Mouse (Mus musculus): ENCODE measurements around the gene Mas1. TPM values are rescaled to one million over a fixed set of nuclear protein-coding genes. Genes with fewer than 3 reads are reported as not detected.

Gene Mas1
- polyA plus RNA-seq, 1 experiment from 2014 or later = 0.41 TPM

- H3K4me2 ChIP-seq (replicated peaks) = no peak overlapping the region
- H3K4me1 ChIP-seq = peaks cover 4% of the 10 kb centered on the region; the same call in 1 of the 2 replicates
- H3K27me3 ChIP-seq = no peaks in the 10 kb centered on the region
- H3K9me3 ChIP-seq (replicated peaks) = 0 out of 2 replicates have a peak, but pooled peaks cover 4% of the 10 kb centered on the region
- no peak overlapping the region for H3K27ac ChIP-seq
- no peak overlapping the region for H3K4me3 ChIP-seq
- no peak overlapping the region for H3K9ac ChIP-seq
- ATAC-seq (ENCODE audit: low FRiP score) = no peak
- 91% methylated on average over 6 of the region's 6 CpGs for WGBS
- no peaks in the 10 kb centered on the region for H3K36me3 ChIP-seq
These were observed 59.1 kb downstream of the Mas1 start for GRCm38 (mm10) chr17:12808851-12809250.

DNA sequence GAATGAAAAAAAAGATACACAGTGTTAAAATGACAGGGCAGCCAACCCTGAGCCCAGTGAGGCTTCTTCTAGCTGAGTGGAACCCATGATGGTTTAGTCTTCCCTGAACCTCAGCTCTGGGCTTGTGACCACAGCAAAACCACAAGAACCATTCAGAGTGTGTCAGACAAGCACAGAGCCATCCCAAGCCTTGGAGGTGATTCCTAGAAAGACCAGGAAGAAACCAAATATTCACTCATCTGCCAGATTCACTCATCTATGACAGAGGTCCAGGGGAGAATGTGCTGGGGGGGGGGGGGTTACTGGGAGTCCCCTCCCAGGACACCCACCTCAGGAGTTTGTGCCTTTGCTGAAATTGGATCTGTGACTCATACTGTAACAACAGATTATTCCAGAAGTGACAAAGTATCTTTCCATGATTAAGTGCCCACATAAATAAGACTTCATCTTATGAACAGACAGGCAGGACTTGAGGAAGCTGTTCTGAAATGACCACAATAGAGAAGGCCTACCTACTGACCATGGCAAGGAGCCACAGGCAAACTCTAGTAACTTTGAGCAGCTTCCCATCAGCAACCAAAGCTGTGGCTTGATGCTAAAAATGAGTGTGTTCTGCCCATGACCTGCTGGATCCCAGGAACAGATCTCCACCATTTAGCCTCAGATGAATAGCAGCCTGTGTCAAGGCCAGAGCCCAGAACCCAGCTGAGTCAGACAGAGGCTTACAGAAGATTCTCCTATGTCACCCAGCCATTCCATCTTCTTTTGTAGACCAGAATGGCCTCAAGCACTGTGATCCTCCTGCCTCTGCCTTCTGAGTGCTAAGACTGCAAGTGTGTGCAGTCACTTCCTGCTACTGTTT, 63.1 kb downstream of the Mas1 start:
- Histone ChIP-seq H3K9ac (no peak overlapping the region), H3K4me1 (no peaks in the 10 kb centered on the region), H3K4me3 (no peak overlapping the region), H3K27ac (no peak overlapping the region), H3K4me2 (replicated peaks) (no peak overlapping the region), H3K36me3 (no peaks in the 10 kb centered on the region), H3K27me3 (no peaks in the 10 kb centered on the region), H3K9me3 (replicated peaks) (no peaks in the 10 kb centered on the region)
- ATAC-seq (ENCODE audit: low FRiP score) = no peak

GRCm38 (mm10) chr17:12801861-12802540, 65.9 kb downstream of the Mas1 start:
- Histone ChIP-seq H3K4me2 (replicated peaks) (no peak overlapping the region), H3K4me3 (no peak overlapping the region), H3K9ac (no peak overlapping the region), H3K36me3 (no peaks in the 10 kb centered on the region), H3K4me1 (no peaks in the 10 kb centered on the region), H3K27me3 (no peaks in the 10 kb centered on the region), H3K9me3 (replicated peaks) (no peaks in the 10 kb centered on the region), H3K27ac (no peak overlapping the region)
- WGBS = 47% methylated on average over 9 of the region's 9 CpGs
- ATAC-seq (ENCODE audit: low FRiP score) = no peak

DNA sequence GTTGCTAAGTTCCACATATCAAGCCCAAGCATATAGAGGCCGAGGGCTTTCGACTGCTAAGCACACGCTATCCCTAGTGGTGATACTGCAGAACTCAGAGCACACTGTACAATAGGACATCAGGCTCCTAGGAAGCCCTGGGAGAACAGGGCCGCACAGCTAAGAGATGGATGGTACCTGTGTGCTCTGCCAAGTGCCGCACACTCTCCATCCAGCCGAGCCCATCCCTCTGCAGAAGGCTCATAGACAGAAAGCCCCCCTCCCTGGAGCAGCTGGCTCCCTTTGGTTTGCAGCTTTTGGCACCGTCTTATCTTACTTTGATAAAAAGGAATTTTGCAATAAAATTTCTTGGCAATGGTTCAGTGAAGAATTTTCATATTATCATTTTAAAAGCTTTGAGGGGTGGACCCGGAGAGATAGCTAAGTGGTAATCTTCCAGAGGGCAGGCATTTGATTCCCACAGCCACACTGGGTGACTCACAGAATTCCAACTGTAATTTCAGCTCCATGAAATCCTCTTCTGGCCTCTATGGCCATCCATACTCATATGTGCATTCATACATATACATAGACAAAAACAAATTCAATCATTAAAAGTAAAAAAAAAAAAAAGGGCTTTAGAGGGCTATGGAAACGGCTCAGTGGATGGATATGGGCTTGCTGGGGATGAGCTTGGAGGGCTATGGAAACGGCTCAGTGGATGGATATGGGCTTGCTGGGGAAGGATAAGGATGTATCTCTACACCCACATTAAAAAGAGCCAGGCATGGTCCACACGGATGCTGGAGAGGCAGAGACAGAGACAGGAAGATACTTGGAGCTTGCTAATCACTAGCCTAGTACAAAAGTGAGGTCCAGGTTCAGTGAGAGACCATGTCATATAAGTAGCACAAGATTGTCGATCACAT, 68.3 kb downstream of the Mas1 start:
- no peak for ATAC-seq (ENCODE audit: low FRiP score)
- 89% methylated on average over 12 of the region's 12 CpGs for whole genome bisulfite sequencing
- Histone ChIP-seq H3K9ac (no peak overlapping the region), H3K4me2 (replicated peaks) (no peak overlapping the region), H3K4me1 (no peaks in the 10 kb centered on the region), H3K4me3 (no peak overlapping the region), H3K36me3 (no peaks in the 10 kb centered on the region), H3K27me3 (no peaks in the 10 kb centered on the region), H3K27ac (no peak overlapping the region), H3K9me3 (replicated peaks) (no peaks in the 10 kb centered on the region)

- Histone ChIP-seq H3K27ac (no peak overlapping the region), H3K4me2 (replicated peaks) (no peak overlapping the region), H3K36me3 (no peaks in the 10 kb centered on the region), H3K9ac (no peak overlapping the region), H3K9me3 (replicated peaks) (no peaks in the 10 kb centered on the region), H3K27me3 (no peaks in the 10 kb centered on the region), H3K4me1 (peaks cover 4% of the 10 kb centered on the region; the same call in 1 of the 2 replicates), H3K4me3 (no peak overlapping the region)
- WGBS = 90% methylated on average over 3 of the region's 3 CpGs
- no peak for ATAC-seq (ENCODE audit: low FRiP score)
These were observed 69.4 kb downstream of the Mas1 start for GRCm38 (mm10) chr17:12798571-12798970.

DNA sequence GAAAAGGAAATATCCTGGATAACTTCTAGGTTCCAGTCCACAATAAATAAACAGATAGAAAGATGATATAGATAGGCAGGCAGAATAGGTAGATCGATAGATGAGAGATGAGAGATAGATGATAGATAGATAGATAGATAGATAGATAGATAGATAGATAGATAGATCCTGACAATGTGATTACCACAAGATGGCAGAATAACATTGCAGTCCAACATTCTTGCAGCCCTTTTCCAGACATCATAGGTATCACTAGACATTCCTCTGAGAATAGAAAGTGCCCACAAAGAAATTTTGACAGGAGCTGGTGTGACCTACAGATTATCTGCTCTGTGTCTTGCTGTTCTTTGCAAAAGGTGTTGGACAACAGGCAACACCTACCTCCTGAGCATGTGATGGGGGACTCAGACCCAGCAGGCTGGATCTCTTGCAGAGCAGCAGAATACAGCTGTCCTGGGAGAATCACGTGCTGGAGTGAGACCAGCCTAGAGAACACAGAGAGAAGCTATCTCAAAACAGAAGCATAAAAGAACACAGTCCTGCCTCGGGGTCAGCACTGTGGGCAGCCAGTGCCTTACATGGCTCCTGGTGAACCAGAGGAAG, 70.4 kb downstream of the Mas1 start:
- Histone ChIP-seq H3K27me3 (no peaks in the 10 kb centered on the region), H3K9ac (no peak overlapping the region), H3K4me1 (peaks cover 4% of the 10 kb centered on the region; the same call in 1 of the 2 replicates), H3K4me3 (no peak overlapping the region), H3K36me3 (no peaks in the 10 kb centered on the region), H3K27ac (no peak overlapping the region), H3K4me2 (replicated peaks) (no peak overlapping the region), H3K9me3 (replicated peaks) (no peaks in the 10 kb centered on the region)
- no peak for ATAC-seq (ENCODE audit: low FRiP score)
- 79% methylated on average over 3 of the region's 3 CpGs for WGBS

- 87% methylated on average over 3 of the region's 3 CpGs for WGBS
- Histone ChIP-seq H3K27me3 (no peaks in the 10 kb centered on the region), H3K9me3 (replicated peaks) (no peaks in the 10 kb centered on the region), H3K4me2 (replicated peaks) (no peak overlapping the region), H3K4me1 (peaks cover 7% of the 10 kb centered on the region; the same call in 1 of the 2 replicates), H3K4me3 (no peak overlapping the region), H3K27ac (no peak overlapping the region), H3K36me3 (no peaks in the 10 kb centered on the region), H3K9ac (no peak overlapping the region)
- ATAC-seq (ENCODE audit: low FRiP score) = no peak
These were observed 71.3 kb downstream of the Mas1 start for GRCm38 (mm10) chr17:12796633-12797032.

GRCm38 (mm10) chr17:12793660-12794406, 74.1 kb downstream of the Mas1 start:
- Histone ChIP-seq H3K9me3 (replicated peaks) (no peaks in the 10 kb centered on the region), H3K27me3 (no peaks in the 10 kb centered on the region), H3K4me1 (peaks cover 22% of the 10 kb centered on the region), H3K4me2 (replicated peaks) (no peak overlapping the region), H3K36me3 (no peaks in the 10 kb centered on the region), H3K4me3 (no peak overlapping the region), H3K9ac (no peak overlapping the region), H3K27ac (peak overlapping the region; percentile 46; the same call in 1 of the 2 replicates)
- ATAC-seq (ENCODE audit: low FRiP score) = no peak
- WGBS = 72% methylated on average over 8 of the region's 8 CpGs

- Histone ChIP-seq H3K9ac (no peak overlapping the region), H3K36me3 (no peaks in the 10 kb centered on the region), H3K4me3 (no peak overlapping the region), H3K4me1 (peaks cover 22% of the 10 kb centered on the region), H3K27ac (peak overlapping the region; percentile 44; the same call in 1 of the 2 replicates), H3K4me2 (replicated peaks) (no peak overlapping the region), H3K27me3 (no peaks in the 10 kb centered on the region), H3K9me3 (replicated peaks) (no peaks in the 10 kb centered on the region)
- no peak for ATAC-seq (ENCODE audit: low FRiP score)
- 84% methylated on average over 11 of the region's 11 CpGs for WGBS
These were observed 75.3 kb downstream of the Mas1 start for GRCm38 (mm10) chr17:12792422-12793206.

GRCm38 (mm10) chr17:12791420-12791819, 76.5 kb downstream of the Mas1 start:
- no peak overlapping the region for H3K4me3 ChIP-seq

DNA sequence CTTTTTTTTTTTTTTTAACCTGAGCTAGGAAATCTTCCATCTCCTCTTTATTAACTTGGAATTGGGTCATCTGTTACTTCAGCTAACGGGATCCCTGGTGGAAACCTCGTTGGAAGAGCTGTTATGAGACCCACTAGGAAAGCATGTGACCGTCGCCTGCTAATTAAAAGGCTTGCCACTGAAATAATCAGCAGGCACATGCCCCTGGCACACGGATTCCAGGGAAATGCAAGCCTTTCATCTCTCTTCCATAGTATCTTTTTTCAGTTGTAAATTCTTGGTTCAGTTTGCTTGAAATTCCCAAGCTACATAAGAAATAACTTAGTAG, 76.9 kb downstream of the Mas1 start:
- Histone ChIP-seq H3K9me3 (replicated peaks) (no peaks in the 10 kb centered on the region), H3K4me1 (peaks cover 22% of the 10 kb centered on the region), H3K9ac (no peak overlapping the region), H3K36me3 (no peaks in the 10 kb centered on the region), H3K4me3 (no peak overlapping the region), H3K27ac (peak overlapping the region; percentile 67), H3K27me3 (no peaks in the 10 kb centered on the region), H3K4me2 (replicated peaks) (no peak overlapping the region)
- WGBS = 44% methylated on average over 5 of the region's 5 CpGs
- ATAC-seq (ENCODE audit: low FRiP score) = peak; percentile 19; the same call in 1 of the 2 replicates

More at GRCm38 (mm10) chr17:12791420-12791819, 76.5 kb downstream of the Mas1 start:
- H3K9me3 ChIP-seq (replicated peaks) = no peaks in the 10 kb centered on the region
- H3K9ac ChIP-seq = no peak overlapping the region
- no peaks in the 10 kb centered on the region for H3K36me3 ChIP-seq
- ATAC-seq (ENCODE audit: low FRiP score) = no peak
- H3K27ac ChIP-seq = peak overlapping the region; percentile 67; the same call in 1 of the 2 replicates
- no peak overlapping the region for H3K4me2 ChIP-seq (replicated peaks)
- H3K4me1 ChIP-seq = peaks cover 22% of the 10 kb centered on the region
- 63% methylated on average over 4 of the region's 4 CpGs for WGBS
- H3K27me3 ChIP-seq = no peaks in the 10 kb centered on the region
